Mouse (Mus musculus) neural tube, embryonic 11.5 days (tissue): ENCODE results near the gene Il1rn. TPM values are rescaled to one million over a fixed set of nuclear protein-coding genes. Genes with fewer than 3 reads are reported as not detected.

ENCODE experiments used
- ATAC-seq: fragments of 200-750 bp; cut with Nextera tagmentation; 2 replicates; pipeline ENCODE4 v1.8.0; 2017; ENCODE audit warnings: moderate number of reproducible peaks, mild to moderate bottlenecking, moderate TSS enrichment, moderate library complexity; ENCODE audit not compliant: insufficient read depth, low FRiP score, low TSS enrichment
- DNase-seq: peaks from one replicate; pipeline ENCODE4 v3.0.0-alpha.2; 2015; ENCODE audit warnings: low spot score
- H3K27ac ChIP-seq: fragments of 300-500 bp; sonication (generic); 2 replicates; pipeline ENCODE4 v1.5.1; 2014; ENCODE audit warnings: low read depth, mild to moderate bottlenecking, low read length
- H3K27me3 ChIP-seq: fragments of 300-500 bp; sonication (generic); 2 replicates; pipeline ENCODE4 v1.6.1; 2014; ENCODE audit warnings: mild to moderate bottlenecking, low read length, mixed read lengths; ENCODE audit not compliant: control insufficient read depth, insufficient read depth
- H3K36me3 ChIP-seq: fragments of 300-500 bp; sonication (generic); 2 replicates; pipeline ENCODE4 v1.6.1; 2014; ENCODE audit warnings: mild to moderate bottlenecking, low read length, moderate library complexity, mixed read lengths; ENCODE audit not compliant: control insufficient read depth, insufficient read depth
- H3K4me1 ChIP-seq: fragments of 300-500 bp; sonication (generic); 2 replicates; pipeline ENCODE4 v1.6.1; 2014; ENCODE audit warnings: low read length, mixed read lengths; ENCODE audit not compliant: control insufficient read depth, insufficient read depth
- H3K4me2 ChIP-seq: fragments of 300-500 bp; sonication (generic); 2 replicates; pipeline ENCODE4 v1.6.1; 2014; ENCODE audit warnings: low read depth, mild to moderate bottlenecking, moderate library complexity
- H3K4me3 ChIP-seq: fragments of 300-500 bp; sonication (generic); 2 replicates; pipeline ENCODE4 v1.5.1; 2014; ENCODE audit warnings: low read depth, low read length
- H3K9ac ChIP-seq: fragments of 300-500 bp; sonication (generic); 2 replicates; pipeline ENCODE4 v1.6.1; 2014; ENCODE audit warnings: mild to moderate bottlenecking, low read length
- H3K9me3 ChIP-seq: fragments of 300-500 bp; sonication (generic); 2 replicates; pipeline ENCODE4 v1.6.1; 2016; ENCODE audit warnings: low read length; ENCODE audit not compliant: control insufficient read depth
- WGBS: fragments of 180-500 bp; shearing (Covaris S2); extraction: QIAGEN DNeasy Blood & Tissue Kit; methylation state at CpG from one replicate; pipeline ENCODE4 v1.1.7; 2014; 5-methylcytosine and 5-hydroxymethylcytosine counted together
- polyA plus RNA-seq: library from polyadenylated mRNA; unstranded; fragments of >200 nt; fragmentation: Nextera tagmentation; extraction: Ambion mirVana; gene quantifications from 2 replicates; pipeline ENCODE4 v1.2.1, GENCODE M21; 2014

The Il1rn gene
- polyA plus RNA-seq, 1 experiment from 2014 or later, result not detected

DNA sequence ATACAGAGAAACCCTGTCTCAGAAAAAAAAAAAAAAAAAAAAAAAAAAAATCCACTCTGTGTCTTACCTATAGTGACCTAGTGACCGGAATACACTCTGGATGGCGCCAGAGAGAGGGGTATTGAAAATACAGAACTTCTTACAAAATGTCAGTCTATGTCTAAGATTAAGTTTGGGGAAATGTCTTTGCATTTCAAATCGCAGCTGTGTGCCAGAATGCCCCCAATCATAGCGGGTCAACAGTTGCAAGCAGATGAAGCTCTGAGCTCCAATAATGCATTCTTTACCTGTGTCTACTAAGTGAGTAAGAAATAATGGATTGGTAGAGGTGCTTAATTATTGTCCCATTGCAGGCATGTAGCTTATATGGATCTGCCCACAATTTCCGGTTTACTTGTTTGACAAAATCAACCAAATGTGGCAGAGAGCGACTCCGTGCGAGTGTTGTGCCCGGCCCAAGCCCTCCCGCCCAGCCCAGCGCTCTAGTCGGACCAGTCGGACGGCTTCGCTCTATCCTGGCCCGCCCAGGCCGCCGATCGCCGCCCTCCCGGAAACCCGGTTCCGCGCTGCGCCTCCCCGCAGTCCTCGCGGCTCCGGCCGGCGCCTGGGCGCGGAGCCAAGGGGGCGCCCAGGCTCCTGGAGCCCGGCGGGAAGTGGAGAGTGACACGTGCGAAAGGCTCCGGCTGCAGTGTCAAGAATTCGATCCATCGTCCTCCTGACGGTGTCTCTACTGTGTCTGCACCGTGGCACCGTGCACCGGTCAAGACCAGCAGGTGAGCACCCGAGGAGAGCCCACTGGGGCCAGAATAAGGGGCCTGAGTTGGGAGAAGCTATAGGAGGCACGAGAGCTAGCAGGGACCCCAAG lies 30.6 kb downstream of the Il1rn start, which contains the start of gene Psd4:
Gene Psd4, plus strand, starts transcription at position 551 of the 865 bp plus-strand sequence.
- peak; percentile 60 for DNase-seq
- Histone ChIP-seq H3K27ac (no peak within 1 kb of the TSS), H3K4me2 (peak within 1 kb of the TSS; percentile 58), H3K36me3 (no peaks in the 10 kb centered on the region), H3K9ac (peak within 1 kb of the TSS; percentile 14; the same call in 1 of the 2 replicates), H3K27me3 (peaks cover 6% of the 10 kb centered on the region; the same call in 1 of the 2 replicates), H3K4me3 (peak within 1 kb of the TSS; percentile 33), H3K9me3 (no peaks in the 10 kb centered on the region), H3K4me1 (no peaks in the 10 kb centered on the region)
- ATAC-seq, result peak; percentile 81
- WGBS, result 4% methylated on average over 47 of the region's 47 CpGs

DNA sequence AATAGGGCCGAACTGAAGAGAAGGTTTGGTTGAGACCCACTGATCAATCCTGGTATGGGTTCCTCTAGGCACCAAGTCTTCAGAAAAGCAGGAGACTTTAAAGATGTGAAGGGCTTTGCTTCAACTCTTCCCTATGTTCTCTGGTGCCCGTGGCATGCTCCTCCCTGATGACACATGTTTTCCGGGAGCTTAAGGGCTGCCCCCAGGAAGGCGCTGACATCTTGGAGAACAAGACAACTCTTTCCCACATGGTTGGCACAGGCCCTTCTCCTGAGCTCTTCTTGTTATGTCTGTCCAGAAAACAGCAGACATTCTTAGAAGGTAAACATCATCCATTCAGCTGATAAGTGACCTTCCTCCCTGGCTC lies 31.2 kb downstream of the Il1rn start:
- Histone ChIP-seq H3K4me2 (peak overlapping the region; percentile 58), H3K9me3 (no peaks in the 10 kb centered on the region), H3K36me3 (no peaks in the 10 kb centered on the region), H3K27me3 (peaks cover 6% of the 10 kb centered on the region; the same call in 1 of the 2 replicates), H3K9ac (no peak overlapping the region), H3K4me1 (no peaks in the 10 kb centered on the region), H3K4me3 (no peak overlapping the region; the same call in 1 of the 2 replicates), H3K27ac (no peak overlapping the region)
- WGBS, result 71% methylated on average over 4 of the region's 4 CpGs
- DNase-seq, result no peak
- no peak for ATAC-seq

DNA sequence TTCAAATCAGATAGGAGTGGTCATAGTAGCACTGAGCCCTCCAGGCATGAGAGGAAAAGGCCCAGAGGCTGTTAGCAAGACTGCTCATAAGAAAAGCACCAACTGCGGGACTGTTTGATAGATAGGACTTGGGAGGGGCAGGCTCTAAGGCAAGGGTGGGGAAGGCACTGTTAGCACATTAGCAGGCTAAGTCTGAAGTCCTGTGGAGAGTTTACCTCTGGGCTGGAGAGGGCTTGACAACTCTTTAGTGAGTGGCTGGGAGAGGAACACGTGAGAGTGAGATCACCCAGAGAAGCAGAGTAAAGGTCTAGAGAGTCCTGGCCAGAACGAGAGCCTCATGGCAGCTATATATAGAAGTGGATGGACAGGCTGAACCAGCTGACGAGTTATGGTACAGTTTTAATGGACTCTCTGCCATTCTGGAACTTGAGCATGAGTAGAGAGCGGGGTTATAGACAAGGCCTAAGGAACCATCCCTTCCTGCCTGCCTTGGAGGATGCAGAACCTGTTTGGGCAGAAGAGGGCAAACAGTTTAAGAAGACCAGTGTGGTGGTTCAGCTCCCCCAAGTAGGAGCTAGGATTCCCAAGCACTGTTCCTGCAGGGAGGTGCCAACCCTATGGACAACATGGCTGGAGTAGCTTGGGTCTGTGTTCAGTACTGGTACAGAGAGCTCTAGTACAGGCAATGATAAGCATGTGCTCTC lies 42.2 kb downstream of the Il1rn start:
- Histone ChIP-seq H3K9me3 (no peaks in the 10 kb centered on the region), H3K4me3 (no peak overlapping the region), H3K4me1 (no peaks in the 10 kb centered on the region), H3K9ac (no peak overlapping the region), H3K27ac (no peak overlapping the region), H3K4me2 (no peak overlapping the region), H3K27me3 (no peaks in the 10 kb centered on the region), H3K36me3 (no peaks in the 10 kb centered on the region)
- no peak for DNase-seq
- 77% methylated on average over 5 of the region's 5 CpGs for WGBS
- ATAC-seq, result no peak

DNA sequence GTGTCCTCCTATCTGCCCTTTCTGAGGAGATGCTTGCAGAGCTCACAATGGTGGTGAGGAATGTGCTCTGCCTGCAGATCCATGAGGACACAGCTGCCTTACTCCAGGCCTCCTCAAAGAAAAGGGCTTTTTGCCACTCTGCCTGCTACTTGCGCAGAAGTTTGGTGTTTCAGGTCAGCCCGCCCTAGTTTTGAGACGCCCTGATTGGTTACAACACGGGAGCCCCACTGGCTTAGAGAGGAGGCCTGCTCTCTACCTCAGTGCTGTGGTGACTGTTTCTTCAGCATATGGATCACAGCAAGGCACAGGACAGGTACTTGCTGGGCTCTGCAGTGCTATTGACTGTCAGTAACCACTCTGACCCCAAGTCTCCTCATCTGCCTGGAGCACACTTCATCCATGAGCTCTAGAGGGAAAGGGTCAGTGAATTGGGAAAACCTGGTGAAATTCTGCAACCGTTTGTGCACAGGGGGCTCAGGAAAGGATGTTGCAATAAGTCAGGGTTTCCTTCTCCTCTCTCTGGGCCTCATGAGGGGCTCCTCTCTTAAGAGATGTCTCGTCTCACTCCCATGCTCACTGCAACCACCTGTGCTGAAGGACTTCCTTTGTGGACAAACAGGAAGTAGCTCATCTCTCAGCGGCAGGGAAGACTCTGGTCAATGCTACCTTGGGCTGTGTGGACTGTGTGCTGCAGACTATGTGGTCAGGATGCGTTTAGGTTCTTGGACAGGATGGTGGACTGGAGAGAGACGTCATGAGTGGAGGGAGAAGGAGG lies 46.0 kb downstream of the Il1rn start:
- no peak overlapping the region for H3K9ac ChIP-seq
- H3K27ac ChIP-seq, result no peak overlapping the region
- no peaks in the 10 kb centered on the region for H3K9me3 ChIP-seq
- no peak overlapping the region for H3K4me3 ChIP-seq
- no peaks in the 10 kb centered on the region for H3K27me3 ChIP-seq
- DNase-seq (no peak), ATAC-seq (no peak)
- 80% methylated on average over 9 of the region's 9 CpGs for WGBS
- no peak overlapping the region for H3K4me2 ChIP-seq
- no peaks in the 10 kb centered on the region for H3K4me1 ChIP-seq
- no peaks in the 10 kb centered on the region for H3K36me3 ChIP-seq

DNA sequence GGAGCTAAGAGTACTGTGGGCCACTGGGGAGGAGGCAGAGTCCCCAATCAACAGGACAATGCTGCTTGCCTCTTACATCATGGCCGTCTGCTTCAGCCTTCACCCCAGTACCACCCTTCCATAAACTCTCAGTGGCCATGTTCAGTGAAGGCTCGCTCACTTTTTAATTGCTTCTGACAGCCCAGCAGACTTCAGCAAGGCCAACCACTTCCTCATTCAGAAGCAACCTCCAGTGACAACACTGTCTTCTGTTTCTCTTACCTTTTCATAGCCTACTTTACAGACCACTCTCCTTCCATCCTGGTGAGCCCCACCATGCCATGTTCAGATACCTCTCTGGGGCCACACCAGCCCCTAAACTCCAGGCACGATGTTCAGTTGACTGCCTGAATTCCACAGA lies 47.0 kb downstream of the Il1rn start:
- no peak overlapping the region for H3K27ac ChIP-seq
- no peak overlapping the region for H3K4me3 ChIP-seq
- WGBS, result 81% methylated on average over 3 of the region's 3 CpGs
- no peaks in the 10 kb centered on the region for H3K27me3 ChIP-seq
- H3K4me1 ChIP-seq, result no peaks in the 10 kb centered on the region
- no peaks in the 10 kb centered on the region for H3K36me3 ChIP-seq
- H3K4me2 ChIP-seq, result no peak overlapping the region
- no peaks in the 10 kb centered on the region for H3K9me3 ChIP-seq
- ATAC-seq (no peak), DNase-seq (no peak)
- H3K9ac ChIP-seq, result no peak overlapping the region

DNA sequence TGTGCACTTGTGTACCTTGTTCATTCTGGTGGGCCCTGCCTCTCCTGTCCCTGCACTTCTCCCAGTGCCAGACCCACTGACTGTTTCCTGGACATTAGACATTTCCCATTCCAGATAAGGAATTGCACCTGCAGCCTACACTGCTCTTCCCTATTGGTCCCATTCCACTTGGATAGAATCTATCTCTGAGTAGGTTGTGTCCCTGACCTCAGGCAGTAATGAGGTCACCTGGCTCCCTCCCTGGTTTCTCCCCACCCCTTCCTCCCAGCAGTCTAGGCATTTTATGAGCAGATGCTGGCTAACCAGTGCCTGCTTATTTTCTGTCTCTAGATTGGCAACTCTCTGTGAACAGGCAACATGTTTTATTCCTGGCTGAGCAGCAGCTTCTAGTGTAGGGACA lies 47.7 kb downstream of the Il1rn start:
- Histone ChIP-seq H3K4me2 (no peak overlapping the region), H3K4me3 (no peak overlapping the region), H3K9ac (no peak overlapping the region), H3K27ac (no peak overlapping the region), H3K36me3 (no peaks in the 10 kb centered on the region), H3K27me3 (no peaks in the 10 kb centered on the region), H3K4me1 (no peaks in the 10 kb centered on the region), H3K9me3 (no peaks in the 10 kb centered on the region)
- DNase-seq (no peak), ATAC-seq (no peak)

DNA sequence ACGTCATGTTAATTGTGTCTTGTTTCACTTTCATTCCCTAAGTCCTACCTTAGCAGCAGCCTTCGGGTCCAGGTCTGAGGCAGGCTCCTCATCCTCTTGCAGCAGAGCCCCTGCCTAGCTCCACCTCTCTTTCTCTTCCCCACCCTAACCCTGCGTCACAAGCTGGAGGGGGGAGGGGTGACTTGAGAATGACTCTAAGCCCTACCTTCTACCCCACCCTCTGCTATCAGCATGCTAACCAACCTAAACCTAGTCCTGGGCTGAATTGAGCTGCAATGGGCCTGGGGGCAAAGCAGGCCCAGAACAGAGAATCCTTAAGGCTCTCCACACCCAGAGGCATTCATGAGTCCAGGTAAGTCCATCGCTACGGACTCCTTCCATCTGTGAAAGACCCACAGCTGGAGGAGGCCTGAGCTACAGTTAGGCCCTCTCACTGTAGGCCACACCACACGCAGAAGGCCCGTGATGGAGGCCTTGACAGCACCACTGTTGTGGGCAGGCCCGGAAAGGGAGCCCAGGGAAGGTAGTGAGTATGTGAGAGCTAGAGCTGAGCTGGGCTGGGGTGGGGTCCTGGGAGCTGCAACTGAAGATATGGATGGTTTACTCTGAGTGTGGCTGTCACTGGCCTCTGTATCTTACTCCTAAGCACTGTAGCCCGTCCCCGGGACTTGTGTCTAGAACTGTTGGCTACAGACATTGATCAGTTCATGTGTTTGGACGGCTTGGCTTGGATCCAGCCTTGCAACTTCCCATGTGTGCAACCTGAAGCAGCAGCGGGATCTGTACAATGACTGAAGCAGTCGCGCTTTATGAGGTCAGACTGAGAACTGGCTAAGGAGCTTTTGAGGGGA lies 48.7 kb downstream of the Il1rn start:
- Histone ChIP-seq H3K36me3 (no peaks in the 10 kb centered on the region), H3K4me2 (no peak overlapping the region), H3K27ac (no peak overlapping the region), H3K27me3 (no peaks in the 10 kb centered on the region), H3K4me3 (no peak overlapping the region), H3K9ac (no peak overlapping the region), H3K9me3 (no peaks in the 10 kb centered on the region), H3K4me1 (no peaks in the 10 kb centered on the region)
- ATAC-seq, result no peak
- DNase-seq, result no peak
- WGBS, result 85% methylated on average over 14 of the region's 14 CpGs
